Mouse (Mus musculus): ENCODE data around the gene Gad1.
A peak's percentile ranks its signal among the peaks of the same experiment; 100 is the strongest.

The Gad1 gene

DNA sequence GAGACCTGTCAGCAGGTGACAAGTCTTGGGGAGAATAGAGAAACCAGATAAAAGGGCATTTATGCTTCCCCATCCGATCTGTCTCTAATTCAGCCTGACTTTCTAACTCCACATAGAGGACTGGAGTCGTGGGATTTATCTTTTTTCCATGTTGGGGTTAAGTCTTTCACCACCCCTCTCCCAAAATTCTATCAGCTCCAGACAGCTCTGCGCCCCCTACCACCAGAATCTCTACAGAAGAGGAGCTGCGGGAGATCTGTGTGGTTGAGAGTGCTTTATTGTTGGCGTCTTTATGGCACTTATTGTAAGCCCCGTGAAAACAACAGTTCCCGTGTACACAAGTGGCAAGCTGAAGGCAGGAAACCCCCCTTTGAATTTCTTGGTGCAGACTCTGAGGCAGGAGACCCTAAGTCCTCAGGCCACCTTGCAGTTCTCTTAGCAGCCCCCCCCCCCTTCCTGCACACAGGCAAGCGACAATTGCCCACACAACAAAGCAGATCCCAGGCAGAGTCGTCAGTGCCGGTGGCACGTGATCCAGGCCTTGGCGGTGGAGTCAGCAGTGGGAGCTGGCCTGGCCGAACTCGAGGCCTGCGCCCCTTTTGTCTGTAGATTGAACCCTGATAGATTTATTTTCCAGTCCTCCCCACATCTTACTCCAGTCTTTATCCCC lies 11.9 kb downstream of the Gad1 start:
- no peak for DNase-seq (ENCODE audit: low spot score in 2 of 2)

DNA sequence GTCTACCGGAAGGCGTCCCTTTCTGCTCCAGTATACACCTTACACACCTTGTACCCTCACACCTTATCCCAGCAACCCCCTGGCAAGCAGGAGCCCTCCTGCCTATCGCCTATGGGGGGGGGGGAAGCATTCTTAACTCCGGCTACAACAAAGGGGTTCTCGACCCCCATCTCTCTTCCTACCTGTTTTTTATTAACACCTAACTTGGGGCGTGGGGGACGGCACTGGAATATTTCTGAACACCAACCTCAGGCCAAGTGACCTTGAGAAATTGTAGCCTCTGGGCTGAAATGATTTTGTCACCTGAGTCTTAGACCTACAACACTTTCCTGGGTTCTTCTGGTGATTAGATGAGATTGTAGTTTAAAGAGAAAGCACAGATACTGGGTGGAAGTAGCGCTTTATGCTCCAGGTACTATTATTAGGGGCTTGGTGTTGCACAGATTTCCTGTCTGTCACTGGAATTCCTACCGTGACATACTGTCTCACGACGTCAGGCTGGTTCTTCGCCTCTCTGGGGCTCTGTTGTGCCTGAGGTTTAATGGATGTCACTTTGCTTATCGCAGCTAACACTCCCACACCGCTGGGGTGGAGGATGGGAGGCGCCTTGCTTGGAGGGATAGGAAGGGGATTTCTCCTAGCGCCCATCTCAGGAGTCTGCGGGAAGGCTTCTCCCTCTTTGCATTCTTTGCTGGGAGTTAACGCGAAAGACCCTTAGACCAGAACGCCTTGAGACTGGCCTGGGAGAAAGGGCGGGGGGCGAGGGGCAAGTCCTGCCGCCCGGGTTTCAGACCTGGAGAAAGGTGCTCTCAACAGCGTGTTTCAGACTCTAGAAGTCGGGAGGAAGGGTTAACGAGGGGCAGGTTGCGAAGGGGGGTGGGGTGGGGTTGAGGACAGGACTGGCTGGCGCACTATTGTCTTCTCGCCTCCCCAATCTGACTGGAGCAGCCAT lies 13.1 kb downstream of the Gad1 start:
- no peak for DNase-seq (ENCODE audit: low spot score in 2 of 2)

DNA sequence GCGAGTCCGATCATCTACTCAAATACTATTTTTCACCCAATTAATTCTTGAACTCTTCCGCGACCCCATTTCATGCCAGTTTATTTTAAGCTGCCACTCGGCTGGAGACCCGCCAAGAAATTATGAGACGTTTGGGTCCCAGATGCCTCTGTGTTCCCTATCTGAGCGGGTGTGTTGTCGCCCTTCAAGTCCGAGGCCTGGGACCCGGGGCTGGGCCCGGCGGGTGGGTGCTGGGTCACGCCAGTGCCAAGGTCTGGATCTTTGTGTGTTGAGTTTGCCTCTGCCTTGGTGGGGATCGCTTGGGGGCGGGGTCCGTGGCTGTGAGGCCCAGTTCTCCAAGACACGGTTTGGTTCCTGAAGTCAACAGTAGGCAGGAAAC lies 13.7 kb downstream of the Gad1 start:
- DNase-seq (ENCODE audit: low spot score in 2 of 2): no peak

GRCm38 (mm10) chr2:70567071-70567681 lies 14.3 kb downstream of the Gad1 start:
- peak in 1 of 2 experiments; percentile 52 for DNase-seq (ENCODE audit: low spot score in 2 of 2)

GRCm38 (mm10) chr2:70567682-70568077 lies 14.8 kb downstream of the Gad1 start:
- no peak for DNase-seq (ENCODE audit: low spot score in 2 of 2)

DNA sequence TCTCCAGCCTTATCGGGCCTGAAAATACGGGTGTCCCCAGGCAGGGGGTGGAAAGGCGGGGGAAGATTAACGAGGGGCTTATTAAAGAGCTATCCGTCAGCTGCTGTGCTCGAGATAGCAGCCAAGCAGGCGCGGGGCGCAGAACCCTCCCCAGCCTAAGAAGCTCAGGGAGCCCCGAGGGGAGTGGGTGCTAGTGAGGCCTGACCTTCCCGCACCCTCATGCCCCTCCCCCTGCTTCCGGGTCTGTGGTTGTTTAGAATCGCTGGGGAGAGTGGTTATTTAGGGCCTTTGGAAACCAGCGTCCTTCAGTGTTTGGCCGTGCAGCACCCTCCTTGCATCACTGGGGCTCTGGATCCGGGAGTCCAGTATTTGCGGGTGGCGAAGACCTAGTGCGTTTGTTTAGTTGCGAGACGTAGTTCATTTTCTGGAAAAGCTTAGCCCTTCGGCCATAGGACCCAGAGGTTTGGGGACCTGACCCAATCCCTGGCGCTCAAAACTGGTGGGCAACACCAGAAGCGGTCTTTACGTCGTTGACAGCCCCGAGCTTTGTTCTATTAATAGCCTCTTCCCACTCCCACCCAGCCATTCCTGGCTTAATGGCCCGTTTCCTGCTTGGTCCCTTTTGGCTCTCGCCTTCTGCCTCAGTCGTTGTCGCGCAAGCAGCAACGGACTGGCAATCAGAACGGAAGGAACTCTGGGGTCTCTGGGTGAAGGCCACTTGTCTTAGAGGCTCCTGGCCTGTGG lies 15.5 kb downstream of the Gad1 start:
- no peak for DNase-seq (ENCODE audit: low spot score in 2 of 2)

DNA sequence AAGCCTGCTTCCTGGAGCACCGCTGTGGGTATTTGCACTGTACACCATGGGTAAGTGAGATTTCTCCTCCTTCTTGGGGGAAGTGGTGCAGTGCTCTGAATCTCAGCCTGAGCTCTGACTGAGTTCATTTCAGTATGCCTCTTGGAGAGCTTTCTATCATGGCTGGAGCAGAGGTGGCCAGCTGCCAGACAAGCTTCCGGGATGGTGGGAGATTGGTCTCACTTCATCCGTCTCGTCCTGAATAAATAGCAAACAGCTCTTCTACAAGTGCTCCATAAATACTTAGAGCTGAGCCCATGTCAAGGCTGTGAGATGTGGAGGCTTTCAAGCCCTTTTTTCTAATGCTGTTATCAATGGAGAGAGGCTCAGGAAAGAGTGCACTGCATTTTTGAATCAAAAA lies 18.8 kb downstream of the Gad1 start:
- no peak for DNase-seq (ENCODE audit: low spot score in 2 of 2)

DNA sequence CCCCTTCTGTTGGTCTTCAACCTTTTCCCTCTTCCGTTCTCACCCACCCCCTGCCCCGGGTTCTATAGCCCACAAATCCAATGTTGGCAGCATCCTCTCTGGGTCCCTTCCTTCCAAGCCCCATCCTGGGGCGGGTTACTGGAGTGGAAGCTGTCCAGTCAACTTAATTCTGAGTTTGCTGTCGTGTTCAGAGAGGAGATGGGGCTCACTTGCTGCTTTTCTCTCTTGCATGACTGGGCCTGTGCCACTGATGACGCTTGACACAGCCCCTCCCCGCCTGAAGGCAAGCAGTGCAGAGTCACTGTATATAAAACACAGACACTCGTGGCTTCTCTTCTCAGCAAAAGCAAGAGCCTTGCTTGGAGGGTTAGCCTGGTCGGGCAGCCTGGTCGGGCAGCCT lies 19.4 kb downstream of the Gad1 start:
- DNase-seq (ENCODE audit: low spot score in 2 of 2): no peak

DNA sequence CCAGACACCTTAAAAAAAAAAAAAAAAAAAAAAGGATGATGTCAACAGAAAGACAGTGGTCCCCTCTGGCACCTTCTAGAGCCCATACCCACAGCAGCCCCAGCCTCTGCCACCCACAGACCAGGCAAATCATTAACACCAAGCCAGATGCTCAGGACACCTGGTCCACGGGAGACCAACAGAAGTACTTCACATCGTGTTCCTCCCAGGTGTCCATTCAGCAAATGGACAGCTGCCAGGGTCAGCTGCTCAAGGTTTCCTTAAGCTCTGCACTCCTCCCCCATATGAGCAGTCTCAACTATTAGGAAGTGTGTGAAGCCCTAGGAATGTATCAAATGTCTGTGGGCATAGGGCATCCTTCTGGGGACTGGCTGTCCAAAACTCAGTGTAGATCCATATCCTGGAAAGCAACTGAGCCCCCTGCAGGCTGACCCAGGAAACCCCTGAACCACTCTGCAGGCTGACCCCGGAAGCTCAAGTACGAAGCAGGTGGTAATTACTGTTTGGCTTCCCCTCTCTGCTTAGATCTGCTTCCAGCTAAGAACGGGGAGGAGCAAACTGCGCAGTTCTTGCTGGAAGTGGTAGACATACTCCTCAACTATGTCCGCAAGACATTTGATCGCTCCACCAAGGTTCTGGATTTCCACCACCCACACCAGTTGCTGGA lies 20.8 kb downstream of the Gad1 start:
- DNase-seq (ENCODE audit: low spot score in 2 of 2): no peak

DNA sequence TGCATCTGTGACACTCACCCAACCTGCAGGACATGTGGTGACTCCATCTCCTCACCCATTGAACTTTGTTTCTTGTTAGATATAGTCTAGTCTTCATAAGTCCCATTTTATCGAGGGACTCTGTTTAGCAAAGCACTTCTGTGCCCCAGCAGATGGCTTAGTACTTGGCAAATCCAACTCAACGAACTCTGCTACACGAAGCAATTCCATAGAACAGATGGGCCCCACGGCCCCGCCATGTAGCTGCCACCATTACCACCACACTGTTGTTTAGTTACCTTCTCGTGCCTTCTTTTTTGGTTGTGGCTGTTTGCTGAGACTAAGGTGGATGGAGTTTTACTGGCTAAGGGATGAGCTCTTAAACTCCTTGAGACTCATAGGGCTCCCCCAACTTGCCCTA lies 35.3 kb downstream of the Gad1 start:
- no peak for DNase-seq (ENCODE audit: low spot score in 2 of 2)

- DNase-seq (ENCODE audit: low spot score in 2 of 2): no peak
Measured at GRCm38 (mm10) chr2:70592432-70592831, 39.6 kb downstream of the Gad1 start.

GRCm38 (mm10) chr2:70593670-70594069 lies 40.8 kb downstream of the Gad1 start:
- DNase-seq (ENCODE audit: low spot score in 2 of 2): no peak

DNA sequence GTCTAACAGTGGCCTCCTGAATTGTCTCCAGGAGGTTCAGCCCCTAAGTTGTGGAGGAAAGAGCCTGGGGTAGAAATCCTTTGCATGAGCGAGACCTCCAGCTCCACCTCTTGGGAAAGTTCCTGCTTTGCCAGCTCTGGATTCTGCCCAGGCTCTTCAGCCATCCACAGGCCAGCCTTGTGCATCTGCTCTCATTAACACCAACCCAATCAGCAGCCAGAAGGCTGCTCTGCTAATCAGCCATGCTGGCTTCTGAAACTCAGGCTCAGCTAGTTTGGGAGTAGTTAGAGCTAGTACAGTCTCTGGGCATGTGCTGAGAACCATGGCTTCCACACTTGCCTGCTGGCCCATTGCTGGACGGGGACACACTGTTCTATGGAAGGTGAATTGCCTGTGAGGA lies 43.0 kb downstream of the Gad1 start:
- DNase-seq (ENCODE audit: low spot score in 2 of 2): no peak

DNA sequence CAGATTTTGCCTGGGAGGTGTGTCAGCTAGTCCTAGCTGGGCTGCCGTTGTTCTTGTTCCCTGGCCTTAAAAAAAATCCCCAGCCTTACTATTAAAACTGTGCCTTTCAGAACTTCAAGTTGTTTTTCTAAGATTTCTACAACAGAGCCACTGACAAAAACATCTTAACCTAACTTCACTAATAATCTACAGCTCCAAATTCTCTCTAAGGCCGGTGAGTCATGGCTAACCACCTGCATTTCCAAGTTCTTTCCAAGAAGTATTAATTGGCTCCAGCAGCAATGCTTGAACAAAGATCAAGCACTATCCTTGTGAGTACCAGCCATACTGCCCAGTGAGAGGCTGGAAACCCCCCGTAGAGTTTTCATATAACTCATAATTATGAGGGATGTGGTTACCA lies 56.9 kb downstream of the Gad1 start:
- DNase-seq (ENCODE audit: low spot score in 2 of 2): no peak

DNA sequence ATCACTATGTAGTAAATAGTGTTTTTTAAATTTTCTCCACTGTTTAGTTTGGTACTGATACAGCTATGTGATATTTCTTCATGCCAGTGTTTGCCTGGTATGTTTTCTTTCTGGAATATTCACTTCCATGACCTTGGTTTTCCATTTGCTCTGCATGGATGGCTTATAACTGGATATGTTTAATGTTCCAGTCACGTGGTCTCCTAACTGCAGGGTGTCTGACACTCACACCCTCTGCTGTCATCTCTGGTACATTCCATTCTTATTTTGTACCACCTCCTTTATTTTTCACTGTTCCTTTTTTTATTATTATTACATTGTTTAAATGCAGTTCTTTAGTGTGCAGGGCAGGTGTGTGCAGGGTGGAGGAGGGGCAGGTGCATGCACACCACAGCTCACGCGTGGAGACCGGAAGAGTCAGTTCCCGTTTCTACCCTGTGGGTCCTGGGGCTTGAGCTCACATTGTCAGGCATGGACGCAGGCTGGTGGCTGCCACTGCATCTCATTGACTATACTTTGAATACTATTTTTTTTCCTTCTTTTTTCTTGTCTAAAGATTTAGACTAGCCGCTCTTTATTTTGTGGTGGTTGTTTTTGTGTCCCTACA lies 62.0 kb downstream of the Gad1 start:
- peak in 1 of 2 experiments; percentile 81 for DNase-seq (ENCODE audit: low spot score in 2 of 2)

GRCm38 (mm10) chr2:70616076-70616475 lies 63.2 kb downstream of the Gad1 start:
- no peak for DNase-seq (ENCODE audit: low spot score in 2 of 2)

DNA sequence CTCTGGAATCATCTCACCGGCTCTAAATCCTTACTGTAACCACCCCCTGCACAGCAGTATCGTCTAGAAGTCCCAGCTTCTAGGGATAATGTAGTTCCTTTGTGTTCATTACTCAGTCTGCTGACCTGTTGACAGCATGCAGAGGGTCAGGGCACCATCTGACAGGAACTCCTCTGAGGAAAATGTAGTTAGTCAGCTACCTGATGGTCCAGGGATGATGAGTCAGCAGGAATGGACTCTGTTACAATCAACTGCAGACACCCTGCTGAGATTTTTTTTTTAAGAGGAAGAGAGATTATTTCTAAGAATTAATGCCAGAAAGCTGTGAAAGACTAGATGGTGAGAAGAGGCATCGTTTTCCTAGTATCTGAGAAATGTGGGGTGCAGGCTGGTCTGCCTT lies 63.7 kb downstream of the Gad1 start:
- no peak for DNase-seq (ENCODE audit: low spot score in 2 of 2)

- no peak for DNase-seq (ENCODE audit: low spot score in 2 of 2)
Measured at GRCm38 (mm10) chr2:70619232-70619835, 66.5 kb downstream of the Gad1 start.

- peak in 1 of 2 experiments; percentile 66 for DNase-seq (ENCODE audit: low spot score in 2 of 2)
Measured at GRCm38 (mm10) chr2:70620225-70620624, 67.4 kb downstream of the Gad1 start.

DNA sequence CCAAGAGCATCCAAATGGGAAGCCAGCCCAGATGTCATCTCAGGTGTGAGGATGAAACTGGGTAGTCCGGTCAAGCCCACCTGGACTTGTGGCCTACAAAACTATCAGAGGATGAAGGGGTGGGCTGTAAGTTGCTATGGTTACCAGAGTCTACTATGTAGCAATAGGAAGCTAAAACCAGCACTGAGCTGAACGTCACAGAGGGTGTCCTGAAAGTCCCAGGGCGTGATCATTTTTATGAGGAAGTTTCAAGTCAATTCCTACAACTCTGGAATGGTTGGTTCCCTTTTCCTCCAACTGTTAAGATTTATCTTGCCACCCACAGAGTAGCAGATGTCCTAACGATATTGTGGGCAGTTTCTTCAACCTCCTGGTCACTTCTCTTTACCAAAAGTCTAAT lies 69.4 kb downstream of the Gad1 start:
- DNase-seq (ENCODE audit: low spot score in 2 of 2): no peak

DNA sequence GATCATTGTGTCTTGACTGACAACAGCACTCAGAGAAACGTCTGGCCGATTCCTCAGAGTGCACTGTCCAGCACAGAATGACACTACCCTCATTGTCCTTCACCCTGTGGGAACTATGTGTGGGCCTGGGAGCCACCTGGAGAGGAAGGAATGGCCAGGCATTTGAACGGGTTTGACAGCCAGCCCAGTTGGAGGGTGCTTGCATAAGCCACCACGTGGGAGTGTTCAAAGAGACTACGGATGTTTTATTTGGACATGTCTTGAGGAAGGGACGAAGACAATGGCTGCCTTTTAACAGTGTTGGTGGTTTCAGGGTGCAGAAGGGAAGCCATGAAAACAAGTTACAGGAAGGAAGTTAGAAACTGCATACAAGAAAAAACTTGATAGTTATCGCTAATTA lies 72.9 kb downstream of the Gad1 start:
- DNase-seq (ENCODE audit: low spot score in 2 of 2): no peak
